Mouse (Mus musculus): ENCODE results near the gene Psen1. TPM values are rescaled to one million over a fixed set of nuclear protein-coding genes. Genes with fewer than 3 reads are reported as not detected.

The Psen1 gene
- polyA plus RNA-seq, 3 experiments from 2014 or later = 88.9 to 115 (median 110) TPM

GRCm38 (mm10) chr12:83780181-83780580, 92.2 kb downstream of the Psen1 start:
- no peak for ATAC-seq

- no peak for ATAC-seq
Observed at GRCm38 (mm10) chr12:83781204-83781603, 93.3 kb downstream of the Psen1 start.

- ATAC-seq = no peak
Observed at GRCm38 (mm10) chr12:83781640-83782278, 93.8 kb downstream of the Psen1 start.

- ATAC-seq = no peak
Observed at GRCm38 (mm10) chr12:83782669-83783068, 94.7 kb downstream of the Psen1 start.

Other genes starting within 250 kb of the Psen1 start
- under 1 TPM in 1 of 3 experiments, not detected in 2; 0.40 TPM for gene Dpf3, start 200.4 kb upstream of the Psen1 start, polyA plus RNA-seq (2017; shearing (Covaris generic))
- gene Dcaf4, start 167.7 kb upstream of the Psen1 start, polyA plus RNA-seq (2017; shearing (Covaris generic)) = 10 to 100 TPM; 16.4 to 30.7 (median 21.4) TPM
- gene Zfyve1, start 90.9 kb upstream of the Psen1 start, polyA plus RNA-seq (2017; shearing (Covaris generic)) = 10 to 100 TPM; 10.3 to 16.8 (median 10.3) TPM
- gene Rbm25, start 56.9 kb upstream of the Psen1 start, polyA plus RNA-seq (2017; shearing (Covaris generic)) = 100 to 1,000 TPM; 332 to 633 (median 429) TPM
- not detected for gene Papln, start 75.5 kb downstream of the Psen1 start, polyA plus RNA-seq (2017; shearing (Covaris generic))
- 10 to 100 TPM; 30.5 to 42.4 (median 37.2) TPM for gene Numb, start 233.8 kb downstream of the Psen1 start, polyA plus RNA-seq (2017; shearing (Covaris generic))